Mouse (Mus musculus): ENCODE data around the gene Fgf7.

Fgf7 gene

GRCm38 (mm10) chr2:126034379-126035005 is at the start of gene Fgf7:
Fgf7 (plus strand) TSS chr2:126034658.
- no peak for DNase-seq (ENCODE audit: low spot score)

- no peak for DNase-seq (ENCODE audit: low spot score)
These were observed 32.2 kb upstream of the Fgf7 start for GRCm38 (mm10) chr2:126002291-126002690.

GRCm38 (mm10) chr2:126006088-126006487 is 28.4 kb upstream of the Fgf7 start:
- no peak for DNase-seq (ENCODE audit: low spot score)

- DNase-seq (ENCODE audit: low spot score), result no peak
These were observed 27.7 kb upstream of the Fgf7 start for GRCm38 (mm10) chr2:126006742-126007141.

- no peak for DNase-seq (ENCODE audit: low spot score)
These were observed 19.3 kb upstream of the Fgf7 start for GRCm38 (mm10) chr2:126014989-126015710.

GRCm38 (mm10) chr2:126015763-126016473 is 18.5 kb upstream of the Fgf7 start:
- DNase-seq (ENCODE audit: low spot score), result no peak

GRCm38 (mm10) chr2:126031186-126031900 is 3.1 kb upstream of the Fgf7 start:
- DNase-seq (ENCODE audit: low spot score), result no peak

- no peak for DNase-seq (ENCODE audit: low spot score)
These were observed 1.1 kb upstream of the Fgf7 start for GRCm38 (mm10) chr2:126033114-126033972.

GRCm38 (mm10) chr2:126035013-126035770 is 734 bp downstream of the Fgf7 start:
- no peak for DNase-seq (ENCODE audit: low spot score)

- no peak for DNase-seq (ENCODE audit: low spot score)
These were observed 1.7 kb downstream of the Fgf7 start for GRCm38 (mm10) chr2:126036121-126036520.

- no peak for DNase-seq (ENCODE audit: low spot score)
These were observed 4.0 kb downstream of the Fgf7 start for GRCm38 (mm10) chr2:126038221-126039000.

- no peak for DNase-seq (ENCODE audit: low spot score)
These were observed 5.0 kb downstream of the Fgf7 start for GRCm38 (mm10) chr2:126039414-126039891.

- no peak for DNase-seq (ENCODE audit: low spot score)
These were observed 6.2 kb downstream of the Fgf7 start for GRCm38 (mm10) chr2:126040651-126041050.

- DNase-seq (ENCODE audit: low spot score), result no peak
These were observed 6.8 kb downstream of the Fgf7 start for GRCm38 (mm10) chr2:126041237-126041636.

- no peak for DNase-seq (ENCODE audit: low spot score)
These were observed 8.2 kb downstream of the Fgf7 start for GRCm38 (mm10) chr2:126042674-126043073.

- DNase-seq (ENCODE audit: low spot score), result no peak
These were observed 11.2 kb downstream of the Fgf7 start for GRCm38 (mm10) chr2:126045621-126046020.

- no peak for DNase-seq (ENCODE audit: low spot score)
These were observed 18.5 kb downstream of the Fgf7 start for GRCm38 (mm10) chr2:126052749-126053557.

- no peak for DNase-seq (ENCODE audit: low spot score)
These were observed 19.2 kb downstream of the Fgf7 start for GRCm38 (mm10) chr2:126053657-126054056.

GRCm38 (mm10) chr2:126060595-126060994 is 26.1 kb downstream of the Fgf7 start:
- no peak for DNase-seq (ENCODE audit: low spot score)

Data from spleen, adult 12 weeks (tissue).